Mouse (Mus musculus) right cerebral cortex, postnatal 14 days (tissue): Measurements from ENCODE around the gene Pum2.

Experiments
- DNase-seq: peaks from one replicate; pipeline ENCODE4 v3.0.0; 2022

Pum2 gene

DNA sequence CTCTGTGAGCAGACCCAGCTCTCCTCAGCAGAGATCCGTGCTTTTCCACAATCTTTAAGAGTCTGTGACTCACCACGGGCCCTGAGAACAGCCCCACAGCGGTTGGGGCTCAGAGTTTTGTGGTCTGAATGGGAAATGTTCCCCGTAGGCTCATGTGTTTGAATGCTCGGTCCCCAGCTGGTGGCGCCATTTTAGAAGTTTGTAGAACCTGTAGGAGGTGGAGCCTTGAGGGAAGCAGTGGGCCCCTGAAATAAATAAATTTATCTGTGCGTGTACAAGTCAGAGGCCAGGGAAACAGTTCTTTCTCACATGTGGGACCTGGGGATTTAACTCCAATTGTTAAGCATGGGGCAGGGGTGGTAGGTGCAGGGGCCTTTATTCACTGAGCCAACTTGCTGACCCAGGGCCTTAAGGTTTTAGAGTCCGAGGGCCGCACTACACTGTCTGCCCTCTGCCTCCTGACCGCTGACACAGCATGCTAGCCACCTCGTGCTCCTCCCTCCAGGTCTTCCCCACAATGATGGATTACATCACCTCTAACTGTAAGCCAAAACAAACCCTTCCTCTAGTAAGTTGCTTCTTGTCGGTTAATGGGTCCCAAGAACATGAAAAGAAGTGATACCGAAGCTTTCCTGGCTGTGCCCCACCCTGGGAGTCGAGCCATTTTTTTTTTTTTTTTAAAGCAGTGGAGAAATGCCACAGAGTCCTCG lies 90.4 kb downstream of the Pum2 start:
- no peak for DNase-seq

DNA sequence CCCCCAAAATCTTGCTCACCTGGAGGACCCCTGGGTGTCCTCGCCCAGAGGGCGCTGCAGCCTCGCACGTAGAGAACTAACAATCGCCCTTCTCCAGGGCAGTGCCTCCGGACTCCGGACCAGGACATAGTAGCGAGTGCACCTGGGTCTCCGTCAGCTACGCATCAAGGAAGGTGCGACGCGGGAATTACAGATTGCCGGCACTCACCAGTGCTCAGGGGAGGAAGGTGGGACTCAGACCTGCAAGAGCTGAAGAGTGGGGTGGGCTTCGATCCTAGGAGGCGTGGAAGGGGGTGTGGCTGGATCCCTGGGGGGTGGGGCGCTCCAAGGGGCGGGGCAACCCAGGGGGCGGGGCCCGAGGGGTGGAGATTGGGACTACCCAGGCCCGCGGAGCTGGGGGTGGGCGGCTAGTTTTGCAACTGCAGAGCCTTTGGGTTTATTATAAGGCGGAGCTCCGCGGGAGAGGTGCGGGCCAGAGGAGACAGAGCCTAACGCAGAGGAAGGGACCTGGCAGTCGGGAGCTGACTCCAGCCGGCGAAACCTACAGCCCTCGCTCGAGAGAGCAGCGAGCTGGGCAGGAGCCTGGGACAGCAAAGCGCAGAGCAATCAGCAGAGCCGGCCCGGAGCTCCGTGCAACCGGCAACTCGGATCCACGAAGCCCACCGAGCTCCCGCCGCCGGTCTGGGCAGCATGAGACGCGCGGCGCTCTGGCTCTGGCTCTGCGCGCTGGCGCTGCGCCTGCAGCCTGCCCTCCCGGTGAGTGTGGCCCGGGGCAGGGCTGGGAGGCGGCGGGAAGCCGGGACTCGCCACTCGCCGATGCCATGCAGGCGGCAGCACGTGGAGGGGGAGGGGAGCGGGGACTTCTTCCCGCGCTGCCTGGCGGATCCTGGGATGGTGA lies 97.3 kb downstream of the Pum2 start, which contains the start of gene Sdc1:
TSS of gene Sdc1 (plus strand) at position 378 of the 898 bp plus-strand sequence.
- peak; percentile 66 for DNase-seq

DNA sequence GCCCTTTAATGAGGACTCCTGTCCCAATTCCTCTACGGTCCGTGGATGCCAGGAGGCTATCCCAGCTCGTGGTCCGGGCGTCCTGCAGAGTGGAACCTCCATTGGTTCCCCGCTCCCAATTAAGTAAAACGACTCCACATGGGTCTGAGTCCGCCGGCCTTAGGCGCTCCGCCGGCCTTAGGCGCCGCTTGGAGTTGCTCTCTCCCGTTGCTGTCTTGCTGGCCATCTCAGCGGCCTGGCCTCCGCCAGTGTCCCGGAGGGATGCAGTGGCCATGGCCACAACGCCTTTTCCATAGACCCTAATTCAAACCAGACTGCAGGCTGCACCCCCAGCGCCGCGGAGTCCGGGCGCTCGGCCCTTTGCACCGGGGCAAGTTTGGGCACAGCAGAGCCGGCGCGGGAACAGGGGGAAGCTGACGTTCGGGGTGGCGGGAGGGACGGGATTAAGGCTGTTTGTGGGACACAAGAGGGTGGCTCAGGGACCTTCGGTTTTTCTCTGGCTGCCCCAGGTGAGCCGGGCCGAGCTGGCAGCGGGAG lies 98.0 kb downstream of the Pum2 start:
- no peak for DNase-seq

DNA sequence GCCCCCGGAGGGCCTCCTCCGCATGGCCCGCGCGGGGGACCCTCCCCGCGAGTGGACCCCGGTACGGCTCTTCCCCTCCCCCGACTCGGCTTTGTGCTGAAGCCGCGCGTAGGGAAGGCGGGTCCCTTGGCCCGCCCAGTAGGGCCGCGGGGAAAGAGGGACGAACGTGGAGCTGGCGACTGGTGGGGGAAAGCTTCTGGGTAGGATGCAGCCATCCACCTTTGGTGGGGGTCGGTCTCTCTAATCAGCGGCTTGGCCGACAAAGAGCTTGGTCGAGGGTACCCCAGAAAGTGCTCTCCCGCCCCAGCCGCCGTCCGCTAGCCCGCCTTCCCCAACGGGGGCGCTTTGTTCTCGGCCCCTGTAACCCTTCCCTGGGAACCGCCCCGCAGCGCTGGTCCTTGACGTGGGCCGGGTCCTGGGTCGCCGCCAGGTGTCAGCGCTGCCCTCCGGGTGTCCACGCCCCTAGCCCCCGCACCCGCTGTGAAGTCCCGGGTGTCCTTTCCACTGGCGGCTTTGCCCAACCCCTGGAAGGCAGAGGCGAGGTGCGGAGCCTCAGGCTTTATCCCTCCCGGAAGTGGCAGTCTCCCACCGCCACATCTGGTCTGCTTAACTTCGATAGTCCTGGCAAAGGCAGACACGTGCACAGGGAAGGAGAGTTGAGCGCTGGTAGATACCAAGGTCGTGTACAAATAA lies 98.7 kb downstream of the Pum2 start:
- DNase-seq = peak; percentile 30

DNA sequence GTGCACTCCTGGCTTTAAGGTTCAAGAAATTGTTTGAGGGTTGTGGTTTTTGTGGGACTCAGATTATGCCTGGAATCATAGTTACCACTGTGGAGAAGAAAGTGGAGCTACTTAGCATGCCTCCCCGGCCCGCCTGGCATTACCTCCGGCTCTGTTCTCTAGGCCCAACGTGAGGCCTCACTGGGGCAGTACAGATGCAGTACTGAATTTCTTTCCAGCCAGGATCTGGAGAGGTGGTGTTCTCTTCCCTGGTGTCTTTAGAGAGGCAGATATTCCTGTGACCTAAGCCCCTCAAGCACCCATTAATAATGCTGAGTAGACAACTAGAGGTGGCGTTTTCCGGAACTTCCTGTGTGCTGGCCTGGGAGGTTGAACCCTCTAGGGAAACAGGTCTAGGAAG lies 99.4 kb downstream of the Pum2 start:
- no peak for DNase-seq

DNA sequence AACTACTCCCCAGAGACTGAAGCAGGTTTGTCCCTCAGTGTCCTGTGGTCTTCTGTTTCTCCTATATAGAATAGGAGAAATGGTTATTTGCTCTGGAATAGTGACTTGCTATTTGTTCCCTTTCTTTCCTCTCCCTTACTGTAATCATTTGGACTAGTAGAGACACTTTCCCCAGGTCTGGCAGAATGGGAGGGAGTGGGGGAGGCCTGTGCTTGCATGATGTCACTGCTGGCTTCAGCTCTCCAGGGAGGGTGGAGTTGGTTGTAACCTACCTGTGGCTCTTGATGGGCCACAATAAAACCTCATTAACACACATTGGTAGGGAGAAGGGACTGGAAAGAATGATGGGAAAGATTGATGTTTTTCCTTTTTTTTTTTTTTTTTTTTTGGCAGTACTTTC lies 100.2 kb downstream of the Pum2 start:
- DNase-seq = no peak

DNA sequence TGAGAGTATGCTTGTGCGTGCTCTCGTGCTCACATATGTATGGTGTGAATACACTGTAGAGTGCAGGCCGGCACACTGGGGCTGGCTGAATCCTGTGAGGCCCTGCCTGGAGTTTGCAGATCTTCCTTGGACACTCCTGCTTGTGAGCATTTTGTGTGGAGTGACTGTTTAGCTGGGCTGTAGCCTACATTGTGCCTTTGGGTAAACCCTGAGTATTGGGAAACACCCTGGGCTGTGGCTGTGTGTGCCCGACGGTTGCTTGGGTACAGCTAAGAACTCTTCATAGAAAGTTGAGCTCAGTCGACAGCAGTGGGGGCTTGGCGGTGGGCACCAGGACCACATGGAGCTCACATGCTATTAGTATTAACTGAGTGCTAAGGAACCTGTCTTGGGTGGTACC lies 102.3 kb downstream of the Pum2 start:
- DNase-seq = no peak

DNA sequence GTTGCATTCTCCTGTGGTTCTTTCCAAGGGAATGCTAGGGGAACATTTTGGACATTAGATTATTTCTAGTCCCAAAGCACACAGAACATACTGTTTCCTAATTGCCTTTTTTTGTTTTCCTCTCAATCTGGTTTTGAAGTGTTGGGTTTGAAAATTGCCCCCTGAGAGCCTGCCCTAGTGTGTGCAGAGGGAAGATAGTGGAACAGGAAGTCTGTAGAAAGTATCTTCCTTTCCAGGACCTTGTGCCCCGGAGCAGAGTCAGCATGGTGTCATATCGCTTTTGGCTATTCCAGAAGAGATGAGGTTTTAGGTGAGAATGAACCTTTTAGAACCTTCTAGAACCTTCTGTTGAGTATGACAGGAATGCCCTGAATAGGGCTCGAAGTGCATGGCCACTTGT lies 102.8 kb downstream of the Pum2 start:
- no peak for DNase-seq

DNA sequence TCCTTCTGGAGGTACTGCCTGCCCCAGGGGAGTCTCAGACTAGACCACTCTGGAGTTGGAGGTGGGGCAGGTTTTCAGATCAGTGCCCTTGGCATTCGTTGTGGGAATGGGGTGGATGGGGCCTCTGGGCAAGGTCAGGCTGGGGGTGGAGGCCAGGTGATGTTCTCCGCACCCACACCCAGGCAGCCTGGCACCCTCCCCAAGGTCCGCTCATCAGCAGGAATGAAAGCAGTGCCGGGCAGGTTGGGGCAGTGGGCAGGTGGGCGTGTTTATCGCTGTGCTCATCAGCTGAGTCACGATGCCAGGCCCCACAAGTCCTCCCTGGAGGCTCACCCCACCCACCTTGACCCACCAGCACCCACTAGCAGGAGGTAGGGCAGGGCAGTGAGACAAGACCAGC lies 104.2 kb downstream of the Pum2 start:
- DNase-seq = no peak

DNA sequence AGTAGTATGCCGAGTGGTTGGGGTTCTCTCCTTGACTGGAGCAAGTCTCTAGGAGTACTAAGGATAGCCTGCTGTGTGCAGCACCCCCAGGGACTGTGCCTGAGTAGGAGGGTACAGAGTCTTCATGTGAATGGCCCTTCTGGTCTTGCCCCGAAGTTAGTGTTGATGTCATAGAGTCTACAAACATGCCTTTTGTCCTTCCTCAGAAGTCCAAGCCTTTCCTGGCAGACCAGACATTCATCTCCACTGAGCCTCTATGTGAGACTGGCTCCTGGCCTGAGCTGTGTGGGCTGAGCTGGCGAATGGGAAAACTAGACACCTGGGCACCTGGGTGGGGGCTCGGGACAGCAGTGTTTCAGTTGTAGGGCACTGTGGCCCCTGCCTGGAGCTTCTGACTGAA lies 105.9 kb downstream of the Pum2 start:
- no peak for DNase-seq

DNA sequence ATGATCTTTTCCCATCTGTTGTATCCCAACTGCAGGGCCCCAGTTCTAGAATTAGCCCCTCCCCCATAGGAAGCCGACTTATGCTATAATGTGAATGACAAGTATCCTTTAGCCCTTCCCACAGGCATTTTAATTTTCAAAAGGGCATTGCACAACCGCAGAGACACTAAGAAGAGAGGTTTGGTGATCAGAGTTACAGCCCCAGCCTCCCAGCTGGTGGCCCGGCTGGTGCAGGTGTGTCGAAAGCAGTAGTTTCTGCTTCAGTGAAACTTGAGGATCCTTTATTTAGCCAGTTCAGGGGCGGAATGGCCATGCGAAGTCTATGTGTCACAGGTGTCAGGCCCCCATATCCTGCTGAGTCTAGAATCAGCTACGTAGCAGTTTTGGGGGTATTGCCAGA lies 107.2 kb downstream of the Pum2 start:
- DNase-seq = no peak

DNA sequence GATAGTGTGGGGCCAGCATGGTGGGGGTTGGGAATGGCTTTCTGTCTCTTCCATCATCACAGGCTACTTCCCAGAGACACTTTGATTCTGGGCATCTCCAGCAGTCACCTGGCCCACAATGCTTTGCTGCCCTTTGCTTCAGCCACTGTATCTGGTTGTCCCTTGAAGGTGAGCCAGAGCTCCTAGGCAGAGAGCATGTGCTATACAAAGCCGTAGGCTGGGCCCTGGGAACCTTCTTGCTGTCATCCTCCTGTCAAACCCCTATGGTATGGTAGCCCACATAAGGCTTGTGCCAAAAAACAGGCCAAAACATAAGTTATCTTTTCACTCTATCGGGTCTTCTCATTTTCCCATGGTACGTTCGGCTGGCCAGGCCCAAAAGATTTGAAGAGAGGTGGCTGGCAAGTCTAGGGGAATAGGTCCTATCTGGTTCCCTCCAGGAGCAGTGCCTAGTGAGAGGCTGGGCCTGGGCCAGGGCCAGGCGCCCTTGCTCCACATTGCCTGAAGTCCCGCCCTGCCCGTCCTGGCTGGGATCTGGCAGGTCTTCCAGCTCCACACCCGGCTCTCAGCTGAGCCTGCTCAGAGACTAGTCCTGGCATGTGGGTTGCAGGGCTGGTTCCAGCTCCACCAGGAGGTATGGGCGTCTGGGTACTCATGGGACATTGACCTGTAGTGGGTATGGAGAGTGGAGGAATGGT lies 107.9 kb downstream of the Pum2 start:
- no peak for DNase-seq

DNA sequence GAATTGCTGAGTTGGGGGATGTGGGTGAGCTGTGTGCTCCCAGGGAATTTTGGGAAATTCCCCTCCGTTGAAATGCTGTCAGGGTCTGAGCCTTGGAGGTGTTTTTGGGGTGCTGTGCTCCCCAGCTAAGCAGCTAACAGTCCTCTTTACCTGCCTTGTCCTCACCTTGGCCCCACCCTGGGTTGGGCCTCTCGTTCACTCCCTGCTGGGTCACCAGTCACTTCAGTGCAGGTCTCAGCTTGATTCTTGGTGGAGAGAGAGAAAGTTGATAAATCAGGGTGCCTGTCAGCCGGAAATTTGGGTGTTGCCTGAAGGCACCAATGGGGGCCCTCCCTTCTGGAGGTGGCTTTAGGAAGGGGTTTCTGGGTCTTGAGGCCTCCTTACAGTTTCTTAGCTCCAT lies 108.6 kb downstream of the Pum2 start:
- DNase-seq = no peak

DNA sequence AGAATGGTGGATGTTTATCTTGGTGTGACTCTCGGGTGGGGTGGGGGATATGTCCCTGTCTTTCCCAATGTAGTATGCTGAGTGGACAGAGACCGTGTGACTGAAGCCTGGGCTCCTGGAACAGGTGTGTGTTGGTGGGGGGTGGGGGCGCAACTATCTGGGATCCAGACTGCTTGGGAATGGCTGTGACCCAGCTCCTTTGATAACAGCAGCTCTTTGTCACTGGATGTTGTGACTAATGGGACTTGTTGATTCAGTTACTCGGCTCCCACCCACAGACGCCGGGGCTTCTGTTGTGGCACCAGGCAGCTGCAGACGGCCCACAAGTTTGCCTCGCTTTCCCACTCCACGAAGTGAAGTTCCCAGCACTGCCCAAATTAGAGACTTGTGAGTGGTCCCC lies 110.3 kb downstream of the Pum2 start:
- no peak for DNase-seq

DNA sequence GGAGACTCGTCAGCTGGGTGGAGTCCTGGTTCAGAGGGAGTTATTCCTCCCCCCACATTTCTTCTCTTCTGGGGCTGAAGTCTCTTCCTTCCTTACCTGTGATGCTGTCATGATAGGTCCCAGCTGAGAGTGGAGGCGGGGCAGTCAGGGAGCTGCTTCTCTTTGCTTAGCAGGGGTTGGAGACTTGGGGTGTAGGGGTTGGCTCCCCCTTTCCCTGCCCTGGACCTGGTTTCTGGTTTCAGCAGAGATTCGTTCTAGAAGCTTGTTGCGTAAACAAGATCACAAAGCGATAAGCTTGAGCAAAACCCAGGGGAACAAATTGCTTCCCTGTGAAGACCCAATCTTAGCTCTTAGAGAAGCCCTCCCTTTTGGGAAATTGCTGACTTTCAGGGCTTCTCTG lies 112.5 kb downstream of the Pum2 start:
- no peak for DNase-seq

DNA sequence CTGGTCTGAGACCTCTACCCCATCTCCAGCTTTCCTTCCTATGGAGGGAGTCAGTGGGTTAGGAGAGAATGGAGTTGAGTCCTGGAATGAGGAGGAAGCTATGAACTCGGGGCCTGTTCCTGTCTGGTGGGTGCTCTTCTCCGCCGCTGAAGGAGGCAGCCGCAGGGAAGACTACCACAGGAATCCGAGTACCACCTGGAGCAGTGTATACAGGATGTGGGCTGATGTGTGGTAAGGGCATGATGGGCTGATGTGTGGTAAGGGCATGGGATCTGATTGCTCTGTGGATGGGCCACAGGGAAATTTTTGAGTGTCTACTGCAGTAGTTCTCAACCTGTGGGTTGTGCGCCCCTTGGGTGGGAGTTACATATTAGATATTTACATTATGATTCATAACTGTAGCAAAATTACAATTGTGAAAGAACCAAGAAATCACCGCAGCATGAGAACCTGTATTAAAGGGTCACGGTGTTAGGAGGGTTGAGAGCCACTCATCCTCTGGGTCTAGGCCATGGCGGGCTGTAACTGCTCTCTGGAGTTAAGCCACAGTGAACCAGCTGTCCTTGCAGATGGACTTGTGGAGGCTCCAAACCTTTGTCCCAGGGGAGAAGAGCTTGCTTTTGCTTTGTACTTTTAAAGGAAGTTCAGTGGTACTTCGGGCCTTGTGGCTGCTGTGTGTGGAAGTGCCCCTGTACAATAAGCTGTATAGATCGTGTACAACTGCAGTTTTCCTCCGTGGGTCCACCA lies 113.2 kb downstream of the Pum2 start:
- no peak for DNase-seq

DNA sequence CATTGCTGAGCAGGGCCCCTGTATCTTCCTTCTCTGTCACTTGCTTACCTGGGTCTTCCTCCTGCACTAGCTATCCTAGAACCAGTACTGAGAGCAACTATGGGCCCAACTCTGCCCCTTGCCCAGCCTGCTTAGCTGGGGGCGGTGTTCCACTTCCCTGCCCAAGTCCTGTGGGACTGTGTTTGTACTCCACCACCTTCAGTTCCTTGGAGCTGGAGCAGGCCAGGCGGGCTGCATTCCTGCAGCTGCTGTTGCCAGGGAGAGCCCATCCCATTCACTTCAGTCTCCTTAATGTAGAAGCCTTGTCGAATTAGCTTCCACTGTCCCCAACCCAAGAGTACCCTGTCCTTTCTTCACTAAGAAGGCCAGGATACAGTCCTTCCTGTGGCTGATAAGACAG lies 114.5 kb downstream of the Pum2 start:
- no peak for DNase-seq

DNA sequence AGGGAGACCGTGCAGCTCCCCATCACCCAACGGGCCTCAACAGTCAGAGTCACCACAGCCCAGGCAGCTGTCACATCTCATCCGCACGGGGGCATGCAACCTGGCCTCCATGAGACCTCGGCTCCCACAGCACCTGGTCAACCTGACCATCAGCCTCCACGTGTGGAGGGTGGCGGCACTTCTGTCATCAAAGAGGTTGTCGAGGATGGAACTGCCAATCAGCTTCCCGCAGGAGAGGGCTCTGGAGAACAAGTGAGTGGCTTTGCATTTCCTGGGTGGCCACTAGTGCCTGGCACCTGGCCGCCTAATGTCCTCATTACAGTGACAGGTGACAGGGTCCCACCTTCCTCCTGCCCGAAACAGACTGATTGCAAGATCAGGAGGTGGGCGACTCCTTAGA lies 116.7 kb downstream of the Pum2 start:
- no peak for DNase-seq

DNA sequence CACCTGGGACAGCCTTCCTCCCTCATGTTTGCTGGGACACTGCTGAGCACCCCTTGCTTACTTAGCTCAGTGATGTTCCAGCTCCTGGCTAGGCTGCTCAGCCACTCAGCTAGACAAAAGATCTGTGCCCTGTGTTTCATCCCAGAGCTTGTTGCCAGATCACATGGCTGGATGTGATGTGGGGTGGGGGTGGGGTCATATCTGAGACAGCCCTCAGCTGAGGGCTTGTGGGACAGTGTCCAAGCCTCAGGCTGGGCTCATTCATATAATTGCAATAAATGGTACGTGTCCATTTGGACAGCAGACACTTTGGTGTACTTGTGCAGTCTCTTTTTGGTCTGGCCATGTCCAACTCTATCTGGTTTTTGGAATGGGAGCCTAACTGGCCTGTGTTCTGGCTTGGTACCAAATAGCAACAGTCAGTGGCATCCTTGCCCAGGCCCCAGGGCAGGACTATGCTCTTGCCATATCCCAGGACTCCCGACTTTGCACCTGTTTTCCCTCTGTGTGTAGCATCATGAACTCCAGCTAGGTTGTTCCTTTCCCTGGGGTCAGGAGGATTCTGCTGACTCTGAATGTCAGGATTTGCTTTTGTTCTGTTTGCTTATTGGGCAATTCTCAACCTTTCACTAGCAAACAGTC lies 119.6 kb downstream of the Pum2 start:
- no peak for DNase-seq

DNA sequence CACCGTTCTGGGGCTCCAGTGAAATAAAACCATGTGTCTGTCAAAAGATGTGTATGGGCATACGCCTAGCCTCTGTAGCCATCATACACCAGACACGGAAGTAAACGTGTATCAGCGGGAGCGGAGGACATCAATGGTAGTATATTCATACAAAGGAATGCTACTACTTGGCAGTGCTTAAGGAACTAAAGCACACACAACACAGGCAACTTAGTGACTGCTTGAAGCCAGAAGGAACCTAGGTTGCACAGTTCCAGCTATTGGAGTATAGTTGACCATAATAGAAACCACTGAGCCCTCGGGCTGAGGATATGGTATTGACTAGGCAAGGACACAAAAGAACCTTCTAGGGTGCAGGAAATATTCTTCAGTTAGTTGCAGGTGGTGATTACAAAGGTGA lies 124.0 kb downstream of the Pum2 start:
- no peak for DNase-seq

DNA sequence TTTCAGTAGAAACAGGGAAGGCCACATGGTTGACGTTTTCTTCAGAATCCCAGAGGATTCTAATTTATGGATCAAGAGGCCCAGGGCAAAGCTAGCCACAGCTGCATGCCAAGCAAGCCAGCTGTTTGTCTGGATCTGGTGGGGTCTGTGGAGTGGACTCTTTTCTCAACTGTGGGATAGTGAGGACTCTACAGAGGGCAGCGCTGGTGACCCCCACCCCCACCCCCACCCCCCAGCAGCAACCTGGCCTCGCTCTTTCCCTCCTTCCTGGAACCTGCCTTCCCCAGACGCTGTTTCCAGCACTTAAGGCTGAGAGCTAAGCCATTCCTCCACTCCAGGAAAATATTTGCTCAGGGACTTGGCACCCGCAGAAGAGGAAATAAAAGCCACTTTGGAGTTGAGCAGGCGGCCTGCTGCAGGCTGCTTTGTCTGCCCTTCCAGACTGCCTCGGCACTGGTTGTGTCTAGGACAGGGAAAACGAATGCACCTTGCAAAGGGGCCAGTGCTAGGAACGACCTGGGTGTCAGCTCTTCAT lies 124.6 kb downstream of the Pum2 start:
- DNase-seq = no peak
